Mouse (Mus musculus) stomach, embryonic 14.5 days (tissue): ENCODE measurements at regions not wholly inside any gene's neighbourhood (a gene's known extent, or its start where the extent isn't known, plus 50 kb on each side); places are given as distances from the start of the nearest gene placed in this dataset.

Experiments
- ATAC-seq: fragments of 200-750 bp; cut with Nextera tagmentation; 2 replicates; pipeline ENCODE4 v1.8.0; 2017; ENCODE audit warnings: low read depth, moderate TSS enrichment; ENCODE audit not compliant: insufficient number of reproducible peaks, insufficient read depth, low FRiP score
- H3K27ac ChIP-seq: fragments of 300-500 bp; sonication (generic); 2 replicates; pipeline ENCODE4 v1.5.1; 2014; ENCODE audit warnings: mild to moderate bottlenecking, low read length, moderate library complexity, mixed read lengths
- H3K27me3 ChIP-seq: fragments of 300-500 bp; sonication (generic); 2 replicates; pipeline ENCODE4 v1.6.1; 2014; ENCODE audit warnings: low read length, control low read depth, mixed read lengths; ENCODE audit not compliant: control insufficient read depth, insufficient read depth
- H3K36me3 ChIP-seq: fragments of 300-500 bp; sonication (generic); 2 replicates; pipeline ENCODE4 v1.6.1; 2014; ENCODE audit warnings: mild to moderate bottlenecking, control low read depth, low read length, moderate library complexity, mixed read lengths; ENCODE audit not compliant: control insufficient read depth, insufficient read depth
- H3K4me1 ChIP-seq: fragments of 300-500 bp; sonication (generic); 2 replicates; pipeline ENCODE4 v1.6.1; 2014; ENCODE audit warnings: low read length, control low read depth, mixed read lengths; ENCODE audit not compliant: control insufficient read depth, insufficient read depth
- H3K4me2 ChIP-seq: fragments of 300-500 bp; sonication (generic); replicated peaks from 2 replicates; pipeline ENCODE4 v1.6.1; 2014; ENCODE audit warnings: low read depth, low read length, control low read depth
- H3K4me3 ChIP-seq: fragments of 300-500 bp; sonication (generic); 2 replicates; pipeline ENCODE4 v1.5.1; 2014; ENCODE audit warnings: low read depth, low read length, control low read depth
- H3K9ac ChIP-seq: fragments of 300-500 bp; sonication (generic); replicated peaks from 2 replicates; pipeline ENCODE4 v1.6.1; 2014; ENCODE audit warnings: low read depth, mild to moderate bottlenecking, control low read depth, low read length, moderate library complexity, mixed read lengths
- H3K9me3 ChIP-seq: fragments of 300-500 bp; sonication (generic); 2 replicates; pipeline ENCODE4 v1.6.1; 2016; ENCODE audit warnings: low read depth, low read length, control low read depth; ENCODE audit not compliant: control insufficient read depth

GRCm38 (mm10) chr12:64857709-64858108 is 60.0 kb upstream of the Gm527 start:
- Histone ChIP-seq H3K4me2 (no peak overlapping the region), H3K27ac (no peak overlapping the region), H3K9ac (no peak overlapping the region), H3K36me3 (no peaks in the 10 kb centered on the region), H3K9me3 (no peaks in the 10 kb centered on the region), H3K4me3 (no peak overlapping the region), H3K4me1 (no peaks in the 10 kb centered on the region), H3K27me3 (no peaks in the 10 kb centered on the region)
- no peak for ATAC-seq
